Mouse (Mus musculus) embryonic fibroblast, embryonic 13.5 days (primary cell): Measurements from ENCODE around the gene Nipsnap2. TPM values are rescaled to one million over a fixed set of nuclear protein-coding genes. Genes with fewer than 3 reads are reported as not detected.

Source experiments
- H3K27ac ChIP-seq: 2 replicates; pipeline ENCODE4 v1.5.1; 2012; ENCODE audit warnings: low read length, control low read depth, inconsistent platforms; ENCODE audit not compliant: insufficient read depth
- H3K4me1 ChIP-seq: 2 replicates; pipeline ENCODE4 v1.6.1; 2011; ENCODE audit warnings: low read length; ENCODE audit not compliant: control insufficient read depth, insufficient read depth
- H3K4me3 ChIP-seq: 2 replicates; pipeline ENCODE4 v1.5.1; 2011; ENCODE audit warnings: mild to moderate bottlenecking, control low read depth, low read length; ENCODE audit not compliant: insufficient read depth
- CTCF ChIP-seq: IDR thresholded peaks from 2 replicates; pipeline ENCODE4 v1.5.1; 2011; ENCODE audit warnings: mild to moderate bottlenecking, control low read depth, low read length, moderate library complexity, borderline replicate concordance; ENCODE audit not compliant: insufficient read depth
- POLR2A ChIP-seq: IDR thresholded peaks from 2 replicates; pipeline ENCODE4 v1.6.1; 2011; ENCODE audit warnings: low read depth, mild to moderate bottlenecking, control low read depth, low read length, moderate library complexity
- polyA plus RNA-seq: library from polyadenylated mRNA; stranded (reverse); fragments of >200 nt; gene quantifications from 2 replicates; pipeline ENCODE4 v1.2.4, GENCODE M21; 2011; ENCODE audit warnings: low read depth; ENCODE audit not compliant: missing spikeins, insufficient read length

Nipsnap2 gene
- polyA plus RNA-seq, 1 experiment = 61.6 TPM

- H3K27ac ChIP-seq = no peak overlapping the region
- H3K4me1 ChIP-seq = no peaks in the 10 kb centered on the region
- no peak overlapping the region for H3K4me3 ChIP-seq
- TF ChIP-seq POLR2A (no peak), CTCF (no peak)
Observed at GRCm38 (mm10) chr5:129720176-129720575, 4.7 kb upstream of the Nipsnap2 start.

GRCm38 (mm10) chr5:129724268-129724667 is 595 bp upstream of the Nipsnap2 start:
- Histone ChIP-seq H3K4me1 (peaks cover 14% of the 10 kb centered on the region), H3K27ac (peak overlapping the region; percentile 80), H3K4me3 (peak overlapping the region; percentile 65)
- TF ChIP-seq POLR2A (no peak), CTCF (no peak)

GRCm38 (mm10) chr5:129725774-129726392 is 1.0 kb downstream of the Nipsnap2 start:
- Histone ChIP-seq H3K4me1 (peaks cover 25% of the 10 kb centered on the region), H3K27ac (peak overlapping the region; percentile 82), H3K4me3 (peak overlapping the region; percentile 87)
- TF ChIP-seq CTCF (no peak), POLR2A (no peak)

GRCm38 (mm10) chr5:129726784-129727183 is 1.9 kb downstream of the Nipsnap2 start:
- TF ChIP-seq POLR2A (no peak), CTCF (no peak)
- H3K4me1 ChIP-seq = peaks cover 30% of the 10 kb centered on the region

GRCm38 (mm10) chr5:129729286-129729685 is 4.4 kb downstream of the Nipsnap2 start:
- H3K4me3 ChIP-seq = no peak overlapping the region
- H3K27ac ChIP-seq = peak overlapping the region; percentile 16
- peaks cover 30% of the 10 kb centered on the region for H3K4me1 ChIP-seq
- TF ChIP-seq CTCF (no peak), POLR2A (no peak)

More at GRCm38 (mm10) chr5:129726784-129727183, 1.9 kb downstream of the Nipsnap2 start:
- Histone ChIP-seq H3K4me3 (no peak overlapping the region), H3K27ac (no peak overlapping the region)

GRCm38 (mm10) chr5:129730344-129730743 is 5.5 kb downstream of the Nipsnap2 start:
- TF ChIP-seq POLR2A = no peak
- TF ChIP-seq CTCF = no peak
- peaks cover 30% of the 10 kb centered on the region for H3K4me1 ChIP-seq
- no peak overlapping the region for H3K4me3 ChIP-seq
- H3K27ac ChIP-seq = peak overlapping the region; percentile 16

GRCm38 (mm10) chr5:129731021-129731420 is 6.2 kb downstream of the Nipsnap2 start:
- Histone ChIP-seq H3K27ac (0 out of 2 replicates have a peak overlapping the region, but pooled peaks have one; percentile 14), H3K4me3 (no peak overlapping the region), H3K4me1 (peaks cover 28% of the 10 kb centered on the region)
- TF ChIP-seq POLR2A (no peak), CTCF (no peak)

- no peak for TF ChIP-seq POLR2A
- no peak for TF ChIP-seq CTCF
Observed at GRCm38 (mm10) chr5:129740976-129741375, 16.1 kb downstream of the Nipsnap2 start.

GRCm38 (mm10) chr5:129742903-129743488 is 18.1 kb downstream of the Nipsnap2 start:
- TF ChIP-seq CTCF = no peak
- no peak for TF ChIP-seq POLR2A
- Histone ChIP-seq H3K4me3 (no peak overlapping the region), H3K27ac (no peak overlapping the region), H3K4me1 (no peaks in the 10 kb centered on the region)

More at GRCm38 (mm10) chr5:129740976-129741375, 16.1 kb downstream of the Nipsnap2 start:
- H3K27ac ChIP-seq = no peak overlapping the region
- no peak overlapping the region for H3K4me3 ChIP-seq
- H3K4me1 ChIP-seq = no peaks in the 10 kb centered on the region

GRCm38 (mm10) chr5:129744050-129744449 is 19.2 kb downstream of the Nipsnap2 start:
- no peak overlapping the region for H3K27ac ChIP-seq
- H3K4me1 ChIP-seq = no peaks in the 10 kb centered on the region
- no peak overlapping the region for H3K4me3 ChIP-seq
- no peak for TF ChIP-seq POLR2A
